Mouse (Mus musculus) erythroblast, embryonic 14.5 days (primary cell): ENCODE measurements around the gene Ivd.

Experiments used
- GATA1 ChIP-seq: IDR thresholded peaks from 2 replicates; pipeline ENCODE4 v1.6.1; 2012; ENCODE audit warnings: low read length, inconsistent platforms, mixed read lengths
- TAL1 ChIP-seq: IDR thresholded peaks from 3 replicates; pipeline ENCODE4 v1.6.1; 2012; ENCODE audit warnings: low read length, inconsistent platforms, mixed read lengths

- TF ChIP-seq TAL1 (no peak), GATA1 (no peak)
These were observed 554 bp downstream of the Ivd start for GRCm38 (mm10) chr2:118862340-118862675.
